Mouse (Mus musculus) limb, embryonic 11.5 days (tissue): Measurements from ENCODE around the gene Ttc23l. TPM values are rescaled to one million over a fixed set of nuclear protein-coding genes. Genes with fewer than 3 reads are reported as not detected.
"Not testable (repeated sequence)": the region's sequence is repeated elsewhere in the genome, so short reads cannot be mapped to it uniquely, and the experiment has no call there.

ENCODE experiments used
- ATAC-seq: fragments of 200-750 bp; cut with Nextera tagmentation; 2 replicates; pipeline ENCODE4 v1.8.0; 2017; ENCODE audit warnings: low read depth; ENCODE audit not compliant: insufficient number of reproducible peaks, low FRiP score, low TSS enrichment
- DNase-seq: peaks from one replicate; pipeline ENCODE4 v3.0.0-alpha.2; 2015; ENCODE audit warnings: low spot score
- H3K27ac ChIP-seq: fragments of 300-500 bp; sonication (generic); replicated peaks from 2 replicates; pipeline ENCODE4 v1.5.1; 2014; ENCODE audit warnings: low read depth, mild to moderate bottlenecking, low read length
- H3K27me3 ChIP-seq: fragments of 300-500 bp; sonication (generic); 2 replicates; pipeline ENCODE4 v1.6.1; 2014; ENCODE audit warnings: mild to moderate bottlenecking, low read length, mixed read lengths; ENCODE audit not compliant: control insufficient read depth, insufficient read depth
- H3K36me3 ChIP-seq: fragments of 300-500 bp; sonication (generic); 2 replicates; pipeline ENCODE4 v1.6.1; 2014; ENCODE audit warnings: mild to moderate bottlenecking, low read length, moderate library complexity, mixed read lengths; ENCODE audit not compliant: control insufficient read depth, insufficient read depth
- H3K4me1 ChIP-seq: fragments of 300-500 bp; sonication (generic); 2 replicates; pipeline ENCODE4 v1.6.1; 2014; ENCODE audit warnings: low read length, mixed read lengths; ENCODE audit not compliant: control insufficient read depth, insufficient read depth
- H3K4me2 ChIP-seq: fragments of 300-500 bp; sonication (generic); 2 replicates; pipeline ENCODE4 v1.6.1; 2014; ENCODE audit warnings: low read depth, mild to moderate bottlenecking, moderate library complexity; ENCODE audit not compliant: severe bottlenecking
- H3K4me3 ChIP-seq: fragments of 300-500 bp; sonication (generic); 2 replicates; pipeline ENCODE4 v1.5.1; 2014; ENCODE audit warnings: low read depth, low read length
- H3K9ac ChIP-seq: fragments of 300-500 bp; sonication (generic); 2 replicates; pipeline ENCODE4 v1.6.1; 2014; ENCODE audit warnings: mild to moderate bottlenecking, low read length
- H3K9me3 ChIP-seq: fragments of 300-500 bp; sonication (generic); 2 replicates; pipeline ENCODE4 v1.6.1; 2016; ENCODE audit warnings: low read length; ENCODE audit not compliant: control insufficient read depth
- WGBS: fragments of 180-500 bp; shearing (Covaris S2); extraction: QIAGEN DNeasy Blood & Tissue Kit; methylation state at CpG from one replicate; pipeline ENCODE4 v1.1.7; 2014; 5-methylcytosine and 5-hydroxymethylcytosine counted together
- polyA plus RNA-seq: library from polyadenylated mRNA; unstranded; fragments of >200 nt; fragmentation: Nextera tagmentation; extraction: Ambion mirVana; gene quantifications from 2 replicates; pipeline ENCODE4 v1.2.1, GENCODE M21; 2014

The Ttc23l gene
- polyA plus RNA-seq, 1 experiment from 2014 or later: not detected

GRCm38 (mm10) chr15:10500838-10501719 is 57.4 kb downstream of the Ttc23l start:
- WGBS: 59% methylated on average over 11 of the region's 11 CpGs
- peak; percentile 65; the same call in 1 of the 2 replicates for ATAC-seq
- no peaks in the 10 kb centered on the region for H3K27me3 ChIP-seq
- H3K36me3 ChIP-seq: peaks cover 2% of the 10 kb centered on the region; the same call in 1 of the 2 replicates
- no peak overlapping the region for H3K9ac ChIP-seq
- DNase-seq: peak; percentile 82
- no peak overlapping the region for H3K4me3 ChIP-seq
- no peak overlapping the region for H3K4me2 ChIP-seq
- no peaks in the 10 kb centered on the region for H3K4me1 ChIP-seq
- H3K9me3 ChIP-seq: 0 out of 2 replicates have a peak, but pooled peaks cover under 1% of the 10 kb centered on the region
- no peak overlapping the region for H3K27ac ChIP-seq

- H3K36me3 ChIP-seq: peaks cover 4% of the 10 kb centered on the region; the same call in 1 of the 2 replicates
- 0 out of 2 replicates have a peak, but pooled peaks cover 2% of the 10 kb centered on the region for H3K9me3 ChIP-seq
- H3K4me2 ChIP-seq: no peak overlapping the region
- no peaks in the 10 kb centered on the region for H3K4me1 ChIP-seq
- H3K27me3 ChIP-seq: no peaks in the 10 kb centered on the region
- DNase-seq (no peak), ATAC-seq (no peak)
- H3K4me3 ChIP-seq: no peak overlapping the region
- no peak overlapping the region for H3K9ac ChIP-seq
- WGBS: 84% methylated on average over 5 of the region's 5 CpGs
- H3K27ac ChIP-seq: no peak overlapping the region
These were observed 58.4 kb downstream of the Ttc23l start for GRCm38 (mm10) chr15:10500035-10500434.

DNA sequence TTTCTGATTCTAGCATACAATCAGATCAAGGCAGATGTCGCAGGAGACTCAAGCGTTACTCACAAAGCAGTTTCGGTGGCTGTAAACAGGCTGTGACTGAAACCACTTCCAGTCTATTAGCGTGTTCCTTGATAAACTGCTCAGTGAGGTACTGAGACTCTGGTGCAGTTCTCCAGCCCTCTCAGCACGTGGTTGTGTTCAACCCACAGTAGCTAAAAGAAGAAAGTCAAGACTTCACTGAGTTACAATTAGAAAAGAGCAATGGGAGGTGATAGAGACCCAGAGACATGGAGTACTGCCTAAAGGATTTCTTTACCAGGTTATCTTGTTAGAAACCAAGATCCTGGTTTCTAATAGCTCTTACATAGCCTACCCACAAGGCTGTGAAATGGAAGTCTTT is 58.9 kb downstream of the Ttc23l start:
- H3K36me3 ChIP-seq: peaks cover 4% of the 10 kb centered on the region; the same call in 1 of the 2 replicates
- H3K9me3 ChIP-seq: 0 out of 2 replicates have a peak, but pooled peaks cover 2% of the 10 kb centered on the region
- no peaks in the 10 kb centered on the region for H3K4me1 ChIP-seq
- H3K27ac ChIP-seq: no peak overlapping the region
- H3K9ac ChIP-seq: no peak overlapping the region
- no peak for DNase-seq
- no peak for ATAC-seq
- WGBS: 82% methylated on average over 5 of the region's 5 CpGs
- H3K4me2 ChIP-seq: no peak overlapping the region
- no peaks in the 10 kb centered on the region for H3K27me3 ChIP-seq
- H3K4me3 ChIP-seq: no peak overlapping the region

- H3K4me1 ChIP-seq, H3K36me3 ChIP-seq, H3K9ac ChIP-seq, H3K4me2 ChIP-seq, H3K27ac ChIP-seq, H3K4me3 ChIP-seq, ATAC-seq, H3K9me3 ChIP-seq, H3K27me3 ChIP-seq, DNase-seq: not testable (repeated sequence)
- 95% methylated on average over 1 of the region's 1 CpGs for WGBS
These were observed 61.8 kb downstream of the Ttc23l start for GRCm38 (mm10) chr15:10496696-10497095.

- no peaks in the 10 kb centered on the region for H3K4me1 ChIP-seq
- H3K27ac ChIP-seq: no peak overlapping the region
- 0 out of 2 replicates have a peak, but pooled peaks cover 2% of the 10 kb centered on the region for H3K9me3 ChIP-seq
- H3K4me3 ChIP-seq: no peak overlapping the region
- H3K36me3 ChIP-seq: peaks cover 8% of the 10 kb centered on the region
- no peak overlapping the region for H3K4me2 ChIP-seq
- DNase-seq: no peak
- no peaks in the 10 kb centered on the region for H3K27me3 ChIP-seq
- 93% methylated on average over 11 of the region's 11 CpGs for WGBS
- no peak overlapping the region for H3K9ac ChIP-seq
- ATAC-seq: no peak
These were observed 62.5 kb downstream of the Ttc23l start for GRCm38 (mm10) chr15:10495944-10496343.

GRCm38 (mm10) chr15:10490101-10490500 is 68.4 kb downstream of the Ttc23l start:
- Histone ChIP-seq H3K4me2 (no peak overlapping the region), H3K4me1 (no peaks in the 10 kb centered on the region), H3K27ac (no peak overlapping the region), H3K9me3 (no peaks in the 10 kb centered on the region), H3K36me3 (peaks cover 7% of the 10 kb centered on the region; the same call in 1 of the 2 replicates), H3K9ac (no peak overlapping the region), H3K27me3 (no peaks in the 10 kb centered on the region), H3K4me3 (no peak overlapping the region)
- DNase-seq (no peak), ATAC-seq (no peak)
- WGBS: 97% methylated on average over 5 of the region's 5 CpGs

GRCm38 (mm10) chr15:10487246-10487645 is 71.2 kb downstream of the Ttc23l start:
- Histone ChIP-seq H3K4me1 (no peaks in the 10 kb centered on the region), H3K4me2 (peak overlapping the region; percentile 65; the same call in 1 of the 2 replicates), H3K27ac (no peak overlapping the region), H3K36me3 (peaks cover 7% of the 10 kb centered on the region; the same call in 1 of the 2 replicates), H3K4me3 (0 out of 2 replicates have a peak overlapping the region, but pooled peaks have one; percentile 67), H3K27me3 (no peaks in the 10 kb centered on the region), H3K9ac (no peak overlapping the region), H3K9me3 (no peaks in the 10 kb centered on the region)
- DNase-seq: no peak
- WGBS: 63% methylated on average over 2 of the region's 2 CpGs
- ATAC-seq: no peak

DNA sequence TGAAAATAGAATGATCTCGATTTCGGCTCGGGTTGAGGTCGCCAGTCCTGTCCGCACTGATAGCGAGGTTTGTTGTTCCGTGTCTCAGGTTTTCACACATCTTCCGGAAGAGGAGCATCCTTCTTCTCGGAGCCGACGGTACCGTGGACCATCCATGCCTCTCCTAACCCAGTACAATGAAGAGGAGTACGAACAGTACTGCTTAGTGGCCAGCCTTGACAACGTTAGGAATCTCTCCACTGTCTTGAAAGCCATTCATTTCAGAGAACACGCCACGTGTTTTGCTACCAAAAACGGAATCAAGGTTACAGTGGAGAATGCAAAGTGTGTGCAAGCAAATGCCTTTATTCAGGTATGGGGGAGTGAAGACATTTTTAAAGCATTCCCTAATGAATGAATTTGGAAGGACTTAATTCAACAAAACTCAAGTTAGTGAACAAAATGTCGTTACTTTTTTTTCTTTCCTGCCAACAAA is 72.1 kb downstream of the Ttc23l start:
- peak; percentile 19; the same call in 1 of the 2 replicates for ATAC-seq
- Histone ChIP-seq H3K4me1 (no peaks in the 10 kb centered on the region), H3K9me3 (no peaks in the 10 kb centered on the region), H3K4me3 (peak overlapping the region; percentile 67), H3K4me2 (peak overlapping the region; percentile 65), H3K36me3 (peaks cover 8% of the 10 kb centered on the region; the same call in 1 of the 2 replicates), H3K27ac (no peak overlapping the region), H3K27me3 (no peaks in the 10 kb centered on the region), H3K9ac (peak overlapping the region; percentile 85)
- no peak for DNase-seq
- under 1% methylated on average over 18 of the region's 18 CpGs for WGBS
